Mouse (Mus musculus): ENCODE results near the gene Etv6. TPM values are rescaled to one million over a fixed set of nuclear protein-coding genes. Genes with fewer than 3 reads are reported as not detected.

Etv6 gene
- 8.0 TPM for polyA plus RNA-seq (2014; fragmentation: Illumina TruSeq; extraction: RNeasy Lipid Tissue Mini Kit (QIAGEN cat#74804); ENCODE audit: low read depth, low replicate concordance)

DNA sequence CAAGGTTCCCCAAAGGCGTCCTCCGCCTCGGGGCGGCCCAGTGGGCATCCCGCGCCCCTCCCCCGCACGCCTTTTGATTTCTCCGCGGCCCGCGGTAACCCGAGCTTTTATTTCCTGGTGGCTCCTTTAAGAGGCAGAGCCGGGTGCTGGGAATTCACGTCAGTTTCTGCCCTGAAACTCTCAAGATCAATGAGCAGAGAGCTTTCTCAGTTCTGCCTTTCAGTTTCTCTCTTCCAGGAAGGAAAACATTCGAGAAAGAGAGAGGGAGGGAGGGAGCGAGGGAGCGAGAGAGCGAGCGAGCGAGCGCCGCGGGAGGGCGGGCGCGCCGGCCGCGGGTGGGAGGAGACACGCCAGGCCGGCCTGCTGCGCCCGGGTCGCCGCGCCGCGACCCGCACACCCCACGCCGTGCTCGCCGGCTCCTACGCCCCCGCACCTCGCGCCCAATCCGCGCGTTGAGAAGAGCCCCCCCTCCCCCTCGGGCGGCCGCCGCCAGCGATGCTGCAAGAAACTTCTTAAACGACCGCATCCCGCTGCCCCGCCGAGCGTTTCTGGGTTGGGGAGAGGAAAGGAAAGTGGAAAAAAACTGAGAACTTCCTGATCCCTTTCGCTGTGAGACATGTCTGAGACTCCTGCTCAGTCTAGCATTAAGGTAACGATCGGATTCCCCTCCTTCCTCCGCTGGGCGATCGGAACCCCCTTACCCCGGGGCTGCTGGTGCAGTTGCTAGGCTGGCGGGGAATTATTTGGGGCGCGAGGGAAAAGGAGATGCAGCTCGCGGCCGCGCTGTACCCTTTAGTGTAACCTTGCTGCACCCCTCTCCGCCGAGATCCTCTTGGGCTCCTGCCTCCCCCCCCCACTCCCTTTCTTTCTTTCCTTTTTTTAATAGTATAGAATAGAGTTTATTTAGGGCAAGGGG, at the start of gene Etv6:
Gene Etv6 (plus strand): TSS at position 211 of the 916 bp plus-strand sequence.

Other genes with a start within 250 kb of the Etv6 start
- 4.8 TPM for gene Kap, start 181.9 kb upstream of the Etv6 start, polyA plus RNA-seq (2014; fragmentation: Illumina TruSeq; extraction: RNeasy Lipid Tissue Mini Kit (QIAGEN cat#74804); ENCODE audit: low read depth, low replicate concordance)

Measured in liver, adult 10 weeks (tissue).